Mouse (Mus musculus) forebrain, embryonic 15.5 days (tissue): ENCODE measurements at regions not wholly inside any gene's neighbourhood (a gene's known extent, or its start where the extent isn't known, plus 50 kb on each side); places are given as distances from the start of the nearest gene placed in this dataset.

Source experiments
- ATAC-seq: fragments of 200-750 bp; cut with Nextera tagmentation; replicated peaks from 2 replicates; pipeline ENCODE4 v1.8.0; 2017; ENCODE audit warnings: mild to moderate bottlenecking, moderate TSS enrichment, moderate library complexity
- H3K27ac ChIP-seq: fragments of 300-500 bp; sonication (generic); replicated peaks from 2 replicates; pipeline ENCODE4 v1.5.1; 2015; ENCODE audit warnings: mild to moderate bottlenecking, inconsistent platforms
- H3K27me3 ChIP-seq: fragments of 300-500 bp; sonication (generic); 2 replicates; pipeline ENCODE4 v1.6.1; 2015; ENCODE audit warnings: inconsistent platforms
- H3K36me3 ChIP-seq: fragments of 300-500 bp; sonication (generic); 2 replicates; pipeline ENCODE4 v1.6.1; 2015; ENCODE audit warnings: mild to moderate bottlenecking, inconsistent platforms
- H3K4me1 ChIP-seq: fragments of 300-500 bp; sonication (generic); 2 replicates; pipeline ENCODE4 v1.6.1; 2015; ENCODE audit warnings: inconsistent platforms
- H3K4me2 ChIP-seq: fragments of 300-500 bp; sonication (generic); replicated peaks from 2 replicates; pipeline ENCODE4 v1.6.1; 2015; ENCODE audit warnings: mild to moderate bottlenecking, inconsistent platforms
- H3K4me3 ChIP-seq: fragments of 300-500 bp; sonication (generic); 2 replicates; pipeline ENCODE4 v1.5.1; 2015; ENCODE audit warnings: mild to moderate bottlenecking, inconsistent platforms
- H3K9ac ChIP-seq: fragments of 300-500 bp; sonication (generic); replicated peaks from 2 replicates; pipeline ENCODE4 v1.6.1; 2015; ENCODE audit warnings: mild to moderate bottlenecking, inconsistent platforms
- H3K9me3 ChIP-seq: fragments of 300-500 bp; sonication (generic); 2 replicates; pipeline ENCODE4 v1.6.1; 2016; ENCODE audit warnings: inconsistent platforms
- WGBS: fragments of 180-500 bp; shearing (Covaris S2); methylation state at CpG from one replicate; pipeline ENCODE4 v1.1.7; 2015; ENCODE audit warnings: mixed read lengths; 5-methylcytosine and 5-hydroxymethylcytosine counted together

DNA sequence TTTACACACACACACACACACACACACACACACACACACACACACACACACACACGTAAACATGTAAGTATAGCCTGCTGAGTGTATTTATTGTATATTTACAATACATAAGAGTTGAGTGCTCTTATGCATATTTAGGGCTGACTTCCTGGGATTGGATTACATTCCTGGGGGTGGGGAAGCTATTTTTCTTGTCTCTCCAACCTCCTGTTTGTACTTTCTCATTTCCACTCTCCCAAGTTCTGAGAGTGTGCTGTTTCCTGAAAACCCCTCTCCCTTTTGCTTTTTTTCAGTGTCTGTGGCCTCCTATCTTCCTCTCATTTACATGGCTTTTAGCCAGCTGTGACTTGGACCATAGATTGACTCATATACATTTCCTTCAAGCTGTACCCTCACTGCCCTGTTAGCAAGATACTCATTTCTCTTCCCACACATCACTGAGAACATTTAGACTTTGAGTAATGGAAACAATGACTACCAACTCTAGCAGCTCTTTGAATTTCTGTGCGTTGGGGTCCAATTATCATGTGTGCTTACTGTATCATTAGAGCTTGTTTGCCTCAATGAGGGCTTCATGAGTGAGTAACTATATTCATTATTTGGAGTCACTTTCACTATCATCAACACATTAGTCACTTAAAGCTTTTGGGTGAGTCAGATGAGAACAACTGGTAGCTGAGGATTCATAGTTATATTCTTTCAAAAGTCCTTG is 96.8 kb upstream of the Dock10 start:
- no peaks in the 10 kb centered on the region for H3K36me3 ChIP-seq
- WGBS: 55% methylated on average over 2 of the region's 2 CpGs
- no peaks in the 10 kb centered on the region for H3K27me3 ChIP-seq
- H3K27ac ChIP-seq: no peak overlapping the region
- H3K4me2 ChIP-seq: no peak overlapping the region
- peak; percentile 2; the same call in 1 of the 2 replicates for ATAC-seq
- peaks cover 13% of the 10 kb centered on the region for H3K4me1 ChIP-seq
- H3K9me3 ChIP-seq: no peaks in the 10 kb centered on the region
- H3K4me3 ChIP-seq: no peak overlapping the region
- H3K9ac ChIP-seq: no peak overlapping the region

DNA sequence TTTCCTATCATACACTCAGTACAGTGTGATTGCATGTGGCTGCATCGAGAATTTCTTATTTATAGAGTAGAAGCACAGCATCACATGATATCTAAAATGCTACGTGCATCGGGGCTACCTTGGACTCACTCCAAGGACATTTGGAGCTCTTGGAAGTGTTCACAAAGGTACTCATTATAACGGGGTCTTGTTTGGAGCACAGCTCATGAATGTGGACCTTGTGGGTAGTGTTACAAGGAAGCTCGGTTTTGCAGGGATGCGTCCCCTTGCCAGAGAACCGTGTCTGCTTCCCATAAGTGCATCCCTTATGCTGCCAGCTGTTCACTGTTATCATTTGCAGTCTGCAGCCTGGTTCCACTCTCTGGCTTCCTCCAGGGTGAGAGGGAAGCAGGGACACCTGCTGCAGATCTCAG is 96.0 kb upstream of the Dock10 start:
- WGBS: 16% methylated on average over 7 of the region's 7 CpGs
- ATAC-seq: peak; percentile 90
- peak overlapping the region; percentile 43; the same call in 1 of the 2 replicates for H3K27ac ChIP-seq
- no peaks in the 10 kb centered on the region for H3K36me3 ChIP-seq
- no peaks in the 10 kb centered on the region for H3K27me3 ChIP-seq
- H3K4me1 ChIP-seq: peaks cover 13% of the 10 kb centered on the region
- no peaks in the 10 kb centered on the region for H3K9me3 ChIP-seq
- peak overlapping the region; percentile 10 for H3K4me3 ChIP-seq
- no peak overlapping the region for H3K9ac ChIP-seq
- H3K4me2 ChIP-seq: peak overlapping the region; percentile 31

GRCm38 (mm10) chr1:80852761-80853160 is 94.4 kb upstream of the Dock10 start:
- Histone ChIP-seq H3K9ac (no peak overlapping the region), H3K4me1 (peaks cover 13% of the 10 kb centered on the region), H3K4me3 (no peak overlapping the region), H3K27me3 (no peaks in the 10 kb centered on the region), H3K9me3 (no peaks in the 10 kb centered on the region), H3K27ac (no peak overlapping the region), H3K4me2 (no peak overlapping the region), H3K36me3 (no peaks in the 10 kb centered on the region)
- WGBS: 16% methylated on average over 2 of the region's 2 CpGs
- no peak; the same call in 1 of the 2 replicates for ATAC-seq

DNA sequence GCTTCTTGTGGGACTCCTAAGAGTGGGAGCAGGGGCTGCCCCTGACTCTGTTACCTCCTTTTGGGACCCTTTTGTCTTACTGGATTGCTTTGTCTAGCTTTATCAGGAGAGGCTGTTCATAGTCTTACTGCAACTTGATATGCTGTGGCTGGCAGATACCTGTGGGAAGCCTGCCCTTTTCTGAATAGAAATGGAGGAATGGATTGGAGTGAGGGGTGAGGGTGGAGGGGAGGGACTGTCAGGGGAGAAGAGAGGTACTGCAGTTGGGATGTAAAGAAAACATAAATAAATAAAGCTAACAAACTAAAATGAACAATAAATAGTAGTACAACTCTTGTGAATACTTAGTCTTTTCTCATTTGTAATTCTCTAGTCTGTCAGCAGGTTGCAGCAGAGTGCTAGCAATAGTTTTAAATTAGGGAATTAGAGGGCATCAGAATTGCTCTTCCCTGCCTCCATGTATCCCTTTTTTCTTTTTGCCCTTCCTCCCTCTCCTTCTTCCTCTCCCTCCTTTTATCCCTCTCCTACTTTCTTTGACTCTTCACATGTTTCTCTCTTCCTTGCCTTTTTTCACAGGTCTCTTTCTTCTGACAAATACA is 72.0 kb upstream of the Dock10 start:
- no peak overlapping the region for H3K4me3 ChIP-seq
- no peaks in the 10 kb centered on the region for H3K36me3 ChIP-seq
- H3K27me3 ChIP-seq: no peaks in the 10 kb centered on the region
- no peak; the same call in 1 of the 2 replicates for ATAC-seq
- no peaks in the 10 kb centered on the region for H3K9me3 ChIP-seq
- no peak overlapping the region for H3K4me2 ChIP-seq
- no peak overlapping the region for H3K9ac ChIP-seq
- H3K27ac ChIP-seq: no peak overlapping the region
- no peaks in the 10 kb centered on the region for H3K4me1 ChIP-seq

DNA sequence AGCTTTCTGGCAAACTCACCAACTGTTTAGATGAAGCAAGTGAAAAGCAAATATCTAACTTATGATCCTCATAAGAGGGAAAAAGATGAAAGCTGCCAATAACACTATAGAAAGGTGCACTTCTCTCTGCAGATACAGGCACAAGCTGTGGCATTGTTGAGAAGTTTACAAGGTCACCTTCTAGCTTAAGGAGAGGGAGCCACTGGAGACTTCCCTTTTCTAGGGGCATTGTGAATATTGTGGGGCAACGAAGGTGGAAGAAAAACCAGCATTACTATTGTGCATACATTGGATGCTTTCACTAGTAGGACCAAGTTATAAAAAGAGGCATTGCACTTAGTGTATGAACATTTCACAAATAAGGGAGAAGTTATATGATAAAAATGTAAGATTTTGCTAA is 68.1 kb upstream of the Dock10 start:
- WGBS: 88% methylated on average over 1 of the region's 1 CpGs
- H3K27me3 ChIP-seq: no peaks in the 10 kb centered on the region
- no peak overlapping the region for H3K27ac ChIP-seq
- no peaks in the 10 kb centered on the region for H3K9me3 ChIP-seq
- ATAC-seq: no peak
- H3K9ac ChIP-seq: no peak overlapping the region
- H3K4me3 ChIP-seq: no peak overlapping the region
- H3K4me2 ChIP-seq: no peak overlapping the region
- H3K4me1 ChIP-seq: 0 out of 2 replicates have a peak, but pooled peaks cover 5% of the 10 kb centered on the region
- no peaks in the 10 kb centered on the region for H3K36me3 ChIP-seq

DNA sequence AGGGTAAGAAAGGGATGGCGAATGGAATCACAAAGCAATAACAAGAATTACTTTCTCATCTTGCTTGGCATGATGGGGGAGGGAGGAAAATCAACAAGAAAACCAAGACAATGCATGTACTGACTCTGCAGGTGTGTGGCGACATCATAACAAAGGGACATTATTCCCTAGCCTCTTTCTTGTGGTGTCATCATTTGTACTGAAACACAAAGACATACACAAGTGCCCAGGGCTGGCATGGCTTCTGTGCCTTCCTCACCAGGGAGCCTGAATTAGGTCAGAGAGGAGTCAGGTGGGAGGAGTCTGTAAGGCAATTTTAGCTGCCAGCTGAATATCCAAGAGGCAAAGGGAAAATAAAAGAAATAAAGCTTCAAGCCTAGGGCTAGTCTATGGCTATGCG is 65.6 kb upstream of the Dock10 start:
- H3K4me3 ChIP-seq: no peak overlapping the region
- H3K9ac ChIP-seq: no peak overlapping the region
- no peak for ATAC-seq
- H3K36me3 ChIP-seq: no peaks in the 10 kb centered on the region
- no peak overlapping the region for H3K27ac ChIP-seq
- H3K27me3 ChIP-seq: no peaks in the 10 kb centered on the region
- 0 out of 2 replicates have a peak, but pooled peaks cover 5% of the 10 kb centered on the region for H3K4me1 ChIP-seq
- H3K4me2 ChIP-seq: no peak overlapping the region
- no peaks in the 10 kb centered on the region for H3K9me3 ChIP-seq
- 44% methylated on average over 3 of the region's 3 CpGs for WGBS

- H3K4me2 ChIP-seq: no peak overlapping the region
- H3K4me1 ChIP-seq: 0 out of 2 replicates have a peak, but pooled peaks cover 5% of the 10 kb centered on the region
- 79% methylated on average over 1 of the region's 1 CpGs for WGBS
- no peaks in the 10 kb centered on the region for H3K9me3 ChIP-seq
- ATAC-seq: no peak
- no peaks in the 10 kb centered on the region for H3K36me3 ChIP-seq
- no peaks in the 10 kb centered on the region for H3K27me3 ChIP-seq
- no peak overlapping the region for H3K9ac ChIP-seq
- no peak overlapping the region for H3K27ac ChIP-seq
- H3K4me3 ChIP-seq: no peak overlapping the region
Observed at GRCm38 (mm10) chr1:80822185-80822584, 63.9 kb upstream of the Dock10 start.

- no peaks in the 10 kb centered on the region for H3K36me3 ChIP-seq
- no peaks in the 10 kb centered on the region for H3K4me1 ChIP-seq
- no peak overlapping the region for H3K4me2 ChIP-seq
- H3K4me3 ChIP-seq: no peak overlapping the region
- ATAC-seq: no peak
- no peaks in the 10 kb centered on the region for H3K27me3 ChIP-seq
- 65% methylated on average over 3 of the region's 3 CpGs for WGBS
- H3K9me3 ChIP-seq: no peaks in the 10 kb centered on the region
- H3K27ac ChIP-seq: no peak overlapping the region
- H3K9ac ChIP-seq: no peak overlapping the region
Observed at GRCm38 (mm10) chr1:80812906-80813305, 54.6 kb upstream of the Dock10 start.
